In the genomic region with DNA sequence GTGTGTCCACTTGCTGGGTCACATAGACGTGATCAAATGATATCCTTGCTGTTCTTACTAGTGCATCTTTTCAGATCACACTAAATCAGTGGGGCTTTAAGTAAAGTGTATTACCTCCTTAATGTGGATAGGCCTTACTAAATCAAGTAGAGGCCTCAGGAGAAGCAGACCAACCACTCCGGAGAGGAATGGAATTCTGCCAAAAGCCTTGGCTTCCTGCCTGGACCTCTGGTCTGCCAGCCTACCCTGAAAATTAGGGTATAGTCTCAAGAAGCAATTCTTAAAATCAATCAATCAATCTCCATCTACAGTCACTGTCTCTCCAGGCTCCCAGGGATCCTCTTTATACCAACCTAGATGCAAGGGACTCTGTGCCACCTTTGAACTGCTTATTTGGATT, we compare ENCODE assay signal across 16 mouse cellular contexts. TPM values are rescaled to one million over a fixed set of nuclear protein-coding genes. Genes with fewer than 3 reads are reported as not detected.
DNase-seq lines count a peak whose midpoint lies in the region; ATAC-seq and TF ChIP-seq lines count a peak whose summit lies in the region.
"Had no signal": no experiment of that assay in that cellular context is flagged by ENCODE, and none has a peak within 500 bp of the region (broad histone marks: within the 10 kb centered on the region; RNA-seq: fewer than 3 reads in every experiment).

No protein-coding gene starts in this region.

- DNase-seq in heart, adult 8-10 months (ENCODE audit: low spot score) = peak; percentile 25
- DNase-seq in heart, embryonic 10.5 days (ENCODE audit: low spot score) = no peak
- DNase-seq in midbrain, postnatal 0 days (ENCODE audit: low spot score) = peak; percentile 56
- DNase-seq in adrenal gland, postnatal 25 days = peak; percentile 51
- peak; percentile 48 to 78 for DNase-seq in kidney, postnatal 36 days
- DNase-seq in layer of hippocampus, postnatal 14 days (ENCODE audit: low spot score in 2 of 2) = no peak
- DNase-seq: cerebellum, postnatal 36 days; gastrocnemius, postnatal 25 days; thymus, adult 2 months had no signal

- no peak for ATAC-seq in midbrain, postnatal 0 days (ENCODE audit: low FRiP score)
- ATAC-seq in midbrain, embryonic 16.5 days = no peak
- ATAC-seq: forebrain, embryonic 15.5 days; Patski had no signal

- H3K4me2 ChIP-seq in midbrain, postnatal 0 days (ENCODE audit: low read depth, low read length, poor library complexity, severe bottlenecking) = no peak overlapping the region
- H3K4me2 ChIP-seq in midbrain, embryonic 16.5 days (ENCODE audit: low read length) = no peak overlapping the region
- H3K4me2 ChIP-seq: embryonic facial prominence, embryonic 13.5 days; forebrain, embryonic 15.5 days; hindbrain, embryonic 12.5 days; liver, embryonic 15.5 days had no signal

- H3K9me3 ChIP-seq in heart, embryonic 10.5 days = no peaks in the 10 kb centered on the region
- no peaks in the 10 kb centered on the region for H3K9me3 ChIP-seq in midbrain, postnatal 0 days (ENCODE audit: low read length)
- no peaks in the 10 kb centered on the region for H3K9me3 ChIP-seq in midbrain, embryonic 16.5 days (replicated peaks; ENCODE audit: control insufficient read depth, low read length, poor library complexity, severe bottlenecking)
- H3K9me3 ChIP-seq: embryonic facial prominence, embryonic 13.5 days; forebrain, embryonic 15.5 days; hindbrain, embryonic 12.5 days; liver, embryonic 15.5 days; megakaryocyte, embryonic 14.5 days had no signal

- no peak for TF ChIP-seq CTCF in midbrain, postnatal 0 days (IDR thresholded peaks at IDR 0.05)

- H3K27me3 ChIP-seq in heart, embryonic 10.5 days (ENCODE audit: insufficient read depth, poor library complexity, severe bottlenecking) = peaks cover 68% of the 10 kb centered on the region
- no peaks in the 10 kb centered on the region for H3K27me3 ChIP-seq in midbrain, postnatal 0 days (ENCODE audit: insufficient read depth, low read length)
- no peaks in the 10 kb centered on the region for H3K27me3 ChIP-seq in midbrain, embryonic 16.5 days (ENCODE audit: control insufficient read depth, insufficient read depth, low read depth, low read length)
- H3K27me3 ChIP-seq: forebrain, embryonic 15.5 days; hindbrain, embryonic 12.5 days; liver, embryonic 15.5 days; Patski had no signal

- 52% methylated on average over 2 of the region's 2 CpGs for WGBS in heart, embryonic 10.5 days
- WGBS in midbrain, postnatal 0 days = 60% methylated on average over 2 of the region's 2 CpGs
- 69% methylated on average over 2 of the region's 2 CpGs for WGBS in midbrain, embryonic 16.5 days

- peaks cover 38% of the 10 kb centered on the region for H3K4me1 ChIP-seq in heart, embryonic 10.5 days
- no peaks in the 10 kb centered on the region for H3K4me1 ChIP-seq in midbrain, postnatal 0 days (ENCODE audit: insufficient read depth, low read length)
- no peaks in the 10 kb centered on the region for H3K4me1 ChIP-seq in midbrain, embryonic 16.5 days (ENCODE audit: control insufficient read depth, insufficient read depth, low read length)
- H3K4me1 ChIP-seq: forebrain, embryonic 15.5 days; liver, embryonic 15.5 days; megakaryocyte, embryonic 14.5 days had no signal

- H3K9ac ChIP-seq in midbrain, postnatal 0 days (replicated peaks; ENCODE audit: low read length, poor library complexity, severe bottlenecking) = no peak overlapping the region
- H3K9ac ChIP-seq in midbrain, embryonic 16.5 days (ENCODE audit: low read depth, low read length) = no peak overlapping the region
- H3K9ac ChIP-seq: embryonic facial prominence, embryonic 13.5 days; forebrain, embryonic 15.5 days; hindbrain, embryonic 12.5 days; liver, embryonic 15.5 days had no signal

- H3K36me3 ChIP-seq in heart, embryonic 10.5 days = no peaks in the 10 kb centered on the region
- H3K36me3 ChIP-seq in midbrain, postnatal 0 days (ENCODE audit: insufficient read depth, low read length) = no peaks in the 10 kb centered on the region
- H3K36me3 ChIP-seq in midbrain, embryonic 16.5 days (ENCODE audit: control insufficient read depth, insufficient read depth, low read length) = no peaks in the 10 kb centered on the region
- H3K36me3 ChIP-seq: embryonic facial prominence, embryonic 13.5 days; forebrain, embryonic 15.5 days; hindbrain, embryonic 12.5 days; liver, embryonic 15.5 days had no signal

- no peak overlapping the region for H3K27ac ChIP-seq in heart, embryonic 10.5 days
- H3K27ac ChIP-seq in midbrain, postnatal 0 days (ENCODE audit: low read depth, low read length) = no peak overlapping the region
- H3K27ac ChIP-seq in midbrain, embryonic 16.5 days (ENCODE audit: low read length) = no peak overlapping the region
- H3K27ac ChIP-seq: embryonic facial prominence, embryonic 13.5 days; forebrain, embryonic 15.5 days; hindbrain, embryonic 12.5 days; liver, embryonic 15.5 days had no signal

- H3K4me3 ChIP-seq in heart, embryonic 10.5 days = no peak overlapping the region
- no peak overlapping the region for H3K4me3 ChIP-seq in midbrain, postnatal 0 days (ENCODE audit: low read depth, low read length)
- no peak overlapping the region for H3K4me3 ChIP-seq in midbrain, embryonic 16.5 days (ENCODE audit: low read depth, low read length)
- H3K4me3 ChIP-seq: embryonic facial prominence, embryonic 13.5 days; forebrain, embryonic 15.5 days; hindbrain, embryonic 12.5 days; liver, embryonic 15.5 days; megakaryocyte, embryonic 14.5 days had no signal

RNA-seq across cellular contexts. Expression of a gene that starts 59.1 kb away (rescaled TPM):
- 10 to 100 TPM; 62.0 to 82.7 (median 71.5) TPM for total RNA-seq in heart, adult 8-10 months (2022)
- 0.65 and 2.2 TPM in 2 replicates for polyA plus RNA-seq in heart, embryonic 10.5 days (2016; fragmentation: Nextera tagmentation; extraction: Ambion mirVana)
- 1.8 and 2.0 TPM in 2 replicates for total RNA-seq in midbrain, postnatal 0 days (2014; rRNA removed)
- polyA plus RNA-seq in midbrain, postnatal 0 days (2015; fragmentation: Nextera tagmentation; extraction: Ambion mirVana) = 0.48 and 0.54 TPM in 2 replicates
- 0.32 and 0.58 TPM in 2 replicates for polyA plus RNA-seq in midbrain, embryonic 16.5 days (2015; fragmentation: Nextera tagmentation; extraction: Ambion mirVana)
- 0.67 and 0.97 TPM in 2 replicates for total RNA-seq in adrenal gland, postnatal 25 days (2021)
- 1 to 10 TPM; 1.1 TPM for total RNA-seq in layer of hippocampus, postnatal 14 days (2021)

Comparison
In these comparisons a context has a peak if more than half of its experiments do, and no peak if none do; other contexts are left out.
1. DNase-seq: peak in heart, adult 8-10 months (single experiment), midbrain, postnatal 0 days (single experiment), adrenal gland, postnatal 25 days (single experiment) and kidney, postnatal 36 days (2 of 2); none in heart, embryonic 10.5 days (single experiment) and layer of hippocampus, postnatal 14 days (0 of 2).
2. RNA of a gene that starts 59.1 kb away (total RNA-seq): 62.0 to 82.7 TPM in heart, adult 8-10 months; 1.8 to 2.0 TPM in midbrain, postnatal 0 days, 1.1 TPM in layer of hippocampus, postnatal 14 days and 0.67 to 0.97 TPM in adrenal gland, postnatal 25 days; every median in the first group is over 10 times any median in the second.